Mouse (Mus musculus): Measurements from ENCODE around the gene Usp43. TPM values are rescaled to one million over a fixed set of nuclear protein-coding genes. Genes with fewer than 3 reads are reported as not detected.
A peak's percentile ranks its signal among the peaks of the same experiment; 100 is the strongest.

The Usp43 gene
- polyA plus RNA-seq, 1 experiment, result 0.36 TPM

- no peak for DNase-seq
- H3K4me1 ChIP-seq (replicated peaks; ENCODE audit: control insufficient read depth, insufficient read depth, low read length), result peaks cover 14% of the 10 kb centered on the region
- WGBS, result 95% methylated on average over 13 of the region's 13 CpGs
- peaks cover 8% of the 10 kb centered on the region; the same call in 1 of the 2 replicates for H3K27me3 ChIP-seq (ENCODE audit: control insufficient read depth, insufficient read depth, low read length)
- TF ChIP-seq POLR2A (IDR thresholded peaks at IDR 0.05; ENCODE audit: control insufficient read depth, extremely low read depth, insufficient read depth, low read length, poor library complexity) (no peak), CTCF (IDR thresholded peaks at IDR 0.05; ENCODE audit: borderline replicate concordance, control insufficient read depth, extremely low read depth, insufficient read depth, low read length, poor library complexity) (no peak)
- no peak overlapping the region for H3K27ac ChIP-seq (ENCODE audit: control insufficient read depth, insufficient read depth, low read length)
- H3K4me3 ChIP-seq (ENCODE audit: control insufficient read depth, insufficient read depth, low read length), result no peak overlapping the region
- no peaks in the 10 kb centered on the region for H3K36me3 ChIP-seq (ENCODE audit: control insufficient read depth, insufficient read depth, low read length)
Observed at GRCm38 (mm10) chr11:67925000-67925399, 3.0 kb upstream of the Usp43 start.

GRCm38 (mm10) chr11:67923720-67924119 is 1.8 kb upstream of the Usp43 start:
- no peak overlapping the region for H3K4me3 ChIP-seq (ENCODE audit: control insufficient read depth, insufficient read depth, low read length)
- H3K36me3 ChIP-seq (ENCODE audit: control insufficient read depth, insufficient read depth, low read length), result no peaks in the 10 kb centered on the region
- H3K27ac ChIP-seq (ENCODE audit: control insufficient read depth, insufficient read depth, low read length), result no peak overlapping the region
- peaks cover 14% of the 10 kb centered on the region for H3K4me1 ChIP-seq (replicated peaks; ENCODE audit: control insufficient read depth, insufficient read depth, low read length)
- TF ChIP-seq CTCF (IDR thresholded peaks at IDR 0.05; ENCODE audit: borderline replicate concordance, control insufficient read depth, extremely low read depth, insufficient read depth, low read length, poor library complexity) (no peak), POLR2A (IDR thresholded peaks at IDR 0.05; ENCODE audit: control insufficient read depth, extremely low read depth, insufficient read depth, low read length, poor library complexity) (no peak)
- H3K27me3 ChIP-seq (ENCODE audit: control insufficient read depth, insufficient read depth, low read length), result peaks cover 8% of the 10 kb centered on the region; the same call in 1 of the 2 replicates
- 98% methylated on average over 5 of the region's 5 CpGs for WGBS
- DNase-seq, result no peak

- TF ChIP-seq POLR2A (IDR thresholded peaks at IDR 0.05; ENCODE audit: control insufficient read depth, extremely low read depth, insufficient read depth, low read length, poor library complexity) (no peak), CTCF (IDR thresholded peaks at IDR 0.05; ENCODE audit: borderline replicate concordance, control insufficient read depth, extremely low read depth, insufficient read depth, low read length, poor library complexity) (no peak)
- no peak overlapping the region for H3K27ac ChIP-seq (ENCODE audit: control insufficient read depth, insufficient read depth, low read length)
Observed at GRCm38 (mm10) chr11:67922755-67923125, 787 bp upstream of the Usp43 start.

GRCm38 (mm10) chr11:67921091-67921826 is 694 bp downstream of the Usp43 start:
- TF ChIP-seq CTCF (IDR thresholded peaks at IDR 0.05; ENCODE audit: borderline replicate concordance, control insufficient read depth, extremely low read depth, insufficient read depth, low read length, poor library complexity), result no peak
- no peak for TF ChIP-seq POLR2A (IDR thresholded peaks at IDR 0.05; ENCODE audit: control insufficient read depth, extremely low read depth, insufficient read depth, low read length, poor library complexity)
- Histone ChIP-seq H3K36me3 (ENCODE audit: control insufficient read depth, insufficient read depth, low read length) (no peaks in the 10 kb centered on the region), H3K27ac (ENCODE audit: control insufficient read depth, insufficient read depth, low read length) (no peak overlapping the region), H3K27me3 (ENCODE audit: control insufficient read depth, insufficient read depth, low read length) (peaks cover 8% of the 10 kb centered on the region; the same call in 1 of the 2 replicates), H3K4me1 (replicated peaks; ENCODE audit: control insufficient read depth, insufficient read depth, low read length) (peaks cover 14% of the 10 kb centered on the region), H3K4me3 (ENCODE audit: control insufficient read depth, insufficient read depth, low read length) (peak overlapping the region; percentile 32)
- peak; percentile 19 for DNase-seq
- WGBS, result 6% methylated on average over 47 of the region's 47 CpGs

More at GRCm38 (mm10) chr11:67922755-67923125, 787 bp upstream of the Usp43 start:
- WGBS, result under 1% methylated on average over 12 of the region's 12 CpGs
- peak overlapping the region; percentile 32 for H3K4me3 ChIP-seq (ENCODE audit: control insufficient read depth, insufficient read depth, low read length)
- H3K27me3 ChIP-seq (ENCODE audit: control insufficient read depth, insufficient read depth, low read length), result peaks cover 8% of the 10 kb centered on the region; the same call in 1 of the 2 replicates
- no peaks in the 10 kb centered on the region for H3K36me3 ChIP-seq (ENCODE audit: control insufficient read depth, insufficient read depth, low read length)
- peak; percentile 80 for DNase-seq
- H3K4me1 ChIP-seq (replicated peaks; ENCODE audit: control insufficient read depth, insufficient read depth, low read length), result peaks cover 14% of the 10 kb centered on the region

- no peaks in the 10 kb centered on the region for H3K36me3 ChIP-seq (ENCODE audit: control insufficient read depth, insufficient read depth, low read length)
- no peak for DNase-seq
- WGBS, result 35% methylated on average over 9 of the region's 9 CpGs
- peaks cover 8% of the 10 kb centered on the region; the same call in 1 of the 2 replicates for H3K27me3 ChIP-seq (ENCODE audit: control insufficient read depth, insufficient read depth, low read length)
- no peak overlapping the region for H3K4me3 ChIP-seq (ENCODE audit: control insufficient read depth, insufficient read depth, low read length)
- TF ChIP-seq POLR2A (IDR thresholded peaks at IDR 0.05; ENCODE audit: control insufficient read depth, extremely low read depth, insufficient read depth, low read length, poor library complexity), result no peak
- no peak for TF ChIP-seq CTCF (IDR thresholded peaks at IDR 0.05; ENCODE audit: borderline replicate concordance, control insufficient read depth, extremely low read depth, insufficient read depth, low read length, poor library complexity)
- peaks cover 14% of the 10 kb centered on the region for H3K4me1 ChIP-seq (replicated peaks; ENCODE audit: control insufficient read depth, insufficient read depth, low read length)
- H3K27ac ChIP-seq (ENCODE audit: control insufficient read depth, insufficient read depth, low read length), result no peak overlapping the region
Observed at GRCm38 (mm10) chr11:67920226-67920960, 1.6 kb downstream of the Usp43 start.

- H3K4me1 ChIP-seq (replicated peaks; ENCODE audit: control insufficient read depth, insufficient read depth, low read length), result peaks cover 14% of the 10 kb centered on the region
- no peaks in the 10 kb centered on the region for H3K36me3 ChIP-seq (ENCODE audit: control insufficient read depth, insufficient read depth, low read length)
- TF ChIP-seq POLR2A (IDR thresholded peaks at IDR 0.05; ENCODE audit: control insufficient read depth, extremely low read depth, insufficient read depth, low read length, poor library complexity) (no peak), CTCF (IDR thresholded peaks at IDR 0.05; ENCODE audit: borderline replicate concordance, control insufficient read depth, extremely low read depth, insufficient read depth, low read length, poor library complexity) (no peak)
- no peak overlapping the region for H3K4me3 ChIP-seq (ENCODE audit: control insufficient read depth, insufficient read depth, low read length)
- peaks cover 8% of the 10 kb centered on the region; the same call in 1 of the 2 replicates for H3K27me3 ChIP-seq (ENCODE audit: control insufficient read depth, insufficient read depth, low read length)
- no peak overlapping the region for H3K27ac ChIP-seq (ENCODE audit: control insufficient read depth, insufficient read depth, low read length)
- DNase-seq, result no peak
- 35% methylated on average over 5 of the region's 5 CpGs for WGBS
Observed at GRCm38 (mm10) chr11:67919593-67919992, 2.4 kb downstream of the Usp43 start.
